Mouse (Mus musculus): ENCODE measurements around the gene Ripply2.

- TF ChIP-seq CTCF (IDR thresholded peaks at IDR 0.05; ENCODE audit: control insufficient read depth, insufficient read depth, insufficient read length) = no peak
- no peak for TF ChIP-seq CEBPB (IDR thresholded peaks at IDR 0.05; ENCODE audit: low read depth)
- TF ChIP-seq USF1 (IDR thresholded peaks at IDR 0.05; ENCODE audit: low read depth) = no peak
- TF ChIP-seq MAX (IDR thresholded peaks at IDR 0.05) = no peak
Observed at GRCm38 (mm10) chr9:87068160-87068559, 52.8 kb downstream of the Ripply2 start.
